Mouse (Mus musculus): ENCODE data around the gene Gm12800. TPM values are rescaled to one million over a fixed set of nuclear protein-coding genes. Genes with fewer than 3 reads are reported as not detected.
"Not testable (repeated sequence)": the region's sequence is repeated elsewhere in the genome, so short reads cannot be mapped to it uniquely, and the experiment has no call there.

Gm12800 gene
- polyA plus RNA-seq (2012; rRNA removed), result not detected in 2 replicates

GRCm38 (mm10) chr4:101908821-101909220 is at the start of gene Gm12800:
Gene Gm12800 (plus strand): TSS chr4:101909121.
- H3K27me3 ChIP-seq (ENCODE audit: control insufficient read depth, insufficient read depth, low read length); H3K27ac ChIP-seq (ENCODE audit: insufficient read depth, low read depth, low read length); H3K36me3 ChIP-seq (ENCODE audit: control insufficient read depth, insufficient read depth, low read length); H3K4me1 ChIP-seq (ENCODE audit: control insufficient read depth, insufficient read depth, insufficient read length, low read length); H3K4me3 ChIP-seq (ENCODE audit: low read depth, low read length): not testable (repeated sequence)
- 89% methylated on average over 2 of the region's 2 CpGs for WGBS

- no peaks in the 10 kb centered on the region for H3K27me3 ChIP-seq (ENCODE audit: control insufficient read depth, insufficient read depth, low read length)
Observed at GRCm38 (mm10) chr4:101860873-101861272, 48.0 kb upstream of the Gm12800 start.

DNA sequence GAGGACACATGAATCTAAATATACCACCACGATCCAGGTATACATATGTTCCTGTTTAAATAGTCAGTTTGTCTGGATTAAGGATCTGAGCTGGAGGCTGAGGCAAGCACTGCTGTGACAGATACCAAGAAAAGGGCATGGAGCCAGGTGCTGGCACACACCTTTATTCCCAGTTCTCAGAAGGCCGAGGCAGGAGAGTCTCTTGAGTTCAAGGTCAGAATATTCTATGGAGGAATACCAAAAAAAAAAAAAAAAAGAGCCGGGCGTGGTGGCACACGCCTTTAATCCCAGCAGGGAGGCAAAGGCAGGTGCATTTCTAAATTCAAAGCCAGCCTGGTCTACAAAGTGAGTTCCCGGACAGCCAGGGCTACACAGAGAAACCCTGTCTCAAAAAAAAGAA is 46.6 kb upstream of the Gm12800 start:
- WGBS, result 78% methylated on average over 6 of the region's 6 CpGs
- Histone ChIP-seq H3K36me3 (ENCODE audit: control insufficient read depth, insufficient read depth, low read length) (no peaks in the 10 kb centered on the region), H3K4me1 (ENCODE audit: control insufficient read depth, insufficient read depth, insufficient read length, low read length) (no peaks in the 10 kb centered on the region), H3K27ac (ENCODE audit: insufficient read depth, low read depth, low read length) (no peak overlapping the region), H3K27me3 (ENCODE audit: control insufficient read depth, insufficient read depth, low read length) (no peaks in the 10 kb centered on the region), H3K4me3 (ENCODE audit: low read depth, low read length) (no peak overlapping the region)
- no peak for TF ChIP-seq CTCF (IDR thresholded peaks at IDR 0.05; ENCODE audit: extremely low read depth, insufficient read length, insufficient replicate concordance, low read depth, low read length)
- TF ChIP-seq POLR2A (IDR thresholded peaks at IDR 0.05; ENCODE audit: low read depth, low read length), result no peak

More at GRCm38 (mm10) chr4:101860873-101861272, 48.0 kb upstream of the Gm12800 start:
- Histone ChIP-seq H3K4me3 (ENCODE audit: low read depth, low read length) (no peak overlapping the region), H3K4me1 (ENCODE audit: control insufficient read depth, insufficient read depth, insufficient read length, low read length) (no peaks in the 10 kb centered on the region), H3K36me3 (ENCODE audit: control insufficient read depth, insufficient read depth, low read length) (no peaks in the 10 kb centered on the region), H3K27ac (ENCODE audit: insufficient read depth, low read depth, low read length) (no peak overlapping the region)
- TF ChIP-seq POLR2A (IDR thresholded peaks at IDR 0.05; ENCODE audit: low read depth, low read length), result no peak
- TF ChIP-seq CTCF (IDR thresholded peaks at IDR 0.05; ENCODE audit: extremely low read depth, insufficient read length, insufficient replicate concordance, low read depth, low read length), result no peak
- 36% methylated on average over 6 of the region's 6 CpGs for WGBS

- not testable (repeated sequence) for H3K27ac ChIP-seq (ENCODE audit: insufficient read depth, low read depth, low read length); H3K36me3 ChIP-seq (ENCODE audit: control insufficient read depth, insufficient read depth, low read length); H3K4me3 ChIP-seq (ENCODE audit: low read depth, low read length); H3K4me1 ChIP-seq (ENCODE audit: control insufficient read depth, insufficient read depth, insufficient read length, low read length); H3K27me3 ChIP-seq (ENCODE audit: control insufficient read depth, insufficient read depth, low read length)
- 68% methylated on average over 2 of the region's 2 CpGs for WGBS
Observed at GRCm38 (mm10) chr4:101872031-101872430, 36.9 kb upstream of the Gm12800 start.

- H3K4me1 ChIP-seq (ENCODE audit: control insufficient read depth, insufficient read depth, insufficient read length, low read length); H3K27me3 ChIP-seq (ENCODE audit: control insufficient read depth, insufficient read depth, low read length); H3K27ac ChIP-seq (ENCODE audit: insufficient read depth, low read depth, low read length); H3K36me3 ChIP-seq (ENCODE audit: control insufficient read depth, insufficient read depth, low read length); H3K4me3 ChIP-seq (ENCODE audit: low read depth, low read length): not testable (repeated sequence)
- 88% methylated on average over 15 of the region's 15 CpGs for WGBS
Observed at GRCm38 (mm10) chr4:101875687-101876086, 33.2 kb upstream of the Gm12800 start.

- WGBS, result 22% methylated on average over 3 of the region's 3 CpGs
- Histone ChIP-seq H3K4me3 (ENCODE audit: low read depth, low read length) (no peak overlapping the region), H3K4me1 (ENCODE audit: control insufficient read depth, insufficient read depth, insufficient read length, low read length) (no peaks in the 10 kb centered on the region), H3K27ac (ENCODE audit: insufficient read depth, low read depth, low read length) (no peak overlapping the region), H3K36me3 (ENCODE audit: control insufficient read depth, insufficient read depth, low read length) (no peaks in the 10 kb centered on the region), H3K27me3 (ENCODE audit: control insufficient read depth, insufficient read depth, low read length) (no peaks in the 10 kb centered on the region)
- no peak for TF ChIP-seq CTCF (IDR thresholded peaks at IDR 0.05; ENCODE audit: extremely low read depth, insufficient read length, insufficient replicate concordance, low read depth, low read length)
- TF ChIP-seq POLR2A (IDR thresholded peaks at IDR 0.05; ENCODE audit: low read depth, low read length), result no peak
Observed at GRCm38 (mm10) chr4:101883641-101884040, 25.3 kb upstream of the Gm12800 start.

DNA sequence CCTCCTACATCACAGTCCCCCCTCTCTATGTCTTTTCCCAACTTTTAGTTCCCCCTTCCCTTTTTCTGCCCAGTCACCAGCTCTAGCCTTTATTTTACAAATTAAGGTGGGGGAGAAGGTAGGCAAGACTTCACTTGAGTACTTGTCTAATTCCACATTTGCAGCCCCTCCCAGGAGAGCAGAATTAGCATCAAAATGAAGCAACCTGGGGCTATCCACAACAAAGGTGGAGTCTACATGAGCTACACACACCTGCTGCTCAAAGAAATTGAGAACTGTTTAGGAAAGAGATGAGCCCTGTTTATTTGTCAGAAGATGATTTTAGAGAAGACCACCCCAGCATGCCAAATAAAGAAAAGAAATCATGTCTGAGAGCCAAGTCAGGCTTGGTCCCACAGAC is 19.5 kb upstream of the Gm12800 start:
- H3K27me3 ChIP-seq (ENCODE audit: control insufficient read depth, insufficient read depth, low read length), result no peaks in the 10 kb centered on the region
- no peaks in the 10 kb centered on the region for H3K4me1 ChIP-seq (ENCODE audit: control insufficient read depth, insufficient read depth, insufficient read length, low read length)

DNA sequence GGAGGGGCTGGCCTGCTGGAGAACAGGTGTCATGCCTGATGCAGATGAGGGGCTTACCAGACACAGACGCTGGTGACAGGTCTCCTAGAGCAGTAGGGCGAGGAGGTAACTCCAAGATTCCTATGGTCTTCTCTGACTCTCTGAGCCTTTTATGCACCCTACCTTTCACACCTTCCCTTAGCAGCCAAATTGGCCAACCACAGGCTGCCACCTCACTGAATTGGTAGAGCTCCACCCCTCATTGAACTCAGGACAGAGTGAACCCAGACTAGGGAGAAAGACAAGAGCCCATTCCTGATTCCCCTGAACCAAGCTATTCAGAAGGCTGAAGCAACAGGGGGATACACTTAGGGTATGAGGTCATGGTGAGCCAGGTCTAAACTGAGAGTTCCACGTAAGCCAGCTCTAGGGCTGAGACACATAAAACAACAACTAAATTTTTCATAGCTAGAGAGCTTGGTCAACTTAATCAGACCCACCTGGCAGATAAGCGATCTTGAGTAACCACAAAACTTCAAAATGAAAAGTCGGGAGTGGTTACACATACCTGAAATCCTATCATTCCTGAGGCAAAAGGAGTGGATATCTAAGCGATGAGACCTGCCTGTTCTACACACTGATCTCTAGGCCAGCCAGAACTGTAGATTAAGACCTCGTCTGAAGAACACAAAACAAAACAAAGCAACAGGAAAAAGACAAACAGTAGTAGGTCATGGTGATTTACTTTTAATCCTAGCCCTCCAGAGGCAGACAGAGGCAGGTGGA is 15.1 kb upstream of the Gm12800 start, which contains the start of gene C130073F10Rik:
Gene C130073F10Rik, minus strand, starts transcription at position 134 of the 765 bp plus-strand sequence.
- Histone ChIP-seq H3K4me1 (ENCODE audit: control insufficient read depth, insufficient read depth, insufficient read length, low read length) (no peaks in the 10 kb centered on the region), H3K27me3 (ENCODE audit: control insufficient read depth, insufficient read depth, low read length) (no peaks in the 10 kb centered on the region), H3K4me3 (ENCODE audit: low read depth, low read length) (no peak within 1 kb of the TSS), H3K27ac (ENCODE audit: insufficient read depth, low read depth, low read length) (no peak within 1 kb of the TSS), H3K36me3 (ENCODE audit: control insufficient read depth, insufficient read depth, low read length) (no peaks in the 10 kb centered on the region)
- WGBS, result 72% methylated on average over 7 of the region's 7 CpGs
- TF ChIP-seq CTCF (IDR thresholded peaks at IDR 0.05; ENCODE audit: extremely low read depth, insufficient read length, insufficient replicate concordance, low read depth, low read length) (no peak), POLR2A (IDR thresholded peaks at IDR 0.05; ENCODE audit: low read depth, low read length) (no peak)

More for the DNA sequence above, 19.5 kb upstream of the Gm12800 start:
- H3K4me3 ChIP-seq (ENCODE audit: low read depth, low read length), result no peak overlapping the region
- H3K27ac ChIP-seq (ENCODE audit: insufficient read depth, low read depth, low read length), result no peak overlapping the region
- H3K36me3 ChIP-seq (ENCODE audit: control insufficient read depth, insufficient read depth, low read length), result no peaks in the 10 kb centered on the region
- TF ChIP-seq CTCF (IDR thresholded peaks at IDR 0.05; ENCODE audit: extremely low read depth, insufficient read length, insufficient replicate concordance, low read depth, low read length) (no peak), POLR2A (IDR thresholded peaks at IDR 0.05; ENCODE audit: low read depth, low read length) (no peak)

- H3K27ac ChIP-seq (ENCODE audit: insufficient read depth, low read depth, low read length); H3K4me3 ChIP-seq (ENCODE audit: low read depth, low read length); H3K4me1 ChIP-seq (ENCODE audit: control insufficient read depth, insufficient read depth, insufficient read length, low read length); H3K27me3 ChIP-seq (ENCODE audit: control insufficient read depth, insufficient read depth, low read length); H3K36me3 ChIP-seq (ENCODE audit: control insufficient read depth, insufficient read depth, low read length): not testable (repeated sequence)
- WGBS, result 70% methylated on average over 2 of the region's 2 CpGs
Observed at GRCm38 (mm10) chr4:101940107-101940506, 31.2 kb downstream of the Gm12800 start, which contains the start of gene Gm12794. Gene Gm12794 (plus strand): TSS chr4:101940407.
